Mouse (Mus musculus): ENCODE results near the gene Nr4a1.

Gene Nr4a1

GRCm38 (mm10) chr15:101315832-101316231 lies 61.8 kb downstream of the Nr4a1 start:
- ATAC-seq (ENCODE audit: low TSS enrichment): peak; percentile 86

- no peak for ATAC-seq (ENCODE audit: low TSS enrichment)
These were observed 62.3 kb downstream of the Nr4a1 start for GRCm38 (mm10) chr15:101316279-101316912.

DNA sequence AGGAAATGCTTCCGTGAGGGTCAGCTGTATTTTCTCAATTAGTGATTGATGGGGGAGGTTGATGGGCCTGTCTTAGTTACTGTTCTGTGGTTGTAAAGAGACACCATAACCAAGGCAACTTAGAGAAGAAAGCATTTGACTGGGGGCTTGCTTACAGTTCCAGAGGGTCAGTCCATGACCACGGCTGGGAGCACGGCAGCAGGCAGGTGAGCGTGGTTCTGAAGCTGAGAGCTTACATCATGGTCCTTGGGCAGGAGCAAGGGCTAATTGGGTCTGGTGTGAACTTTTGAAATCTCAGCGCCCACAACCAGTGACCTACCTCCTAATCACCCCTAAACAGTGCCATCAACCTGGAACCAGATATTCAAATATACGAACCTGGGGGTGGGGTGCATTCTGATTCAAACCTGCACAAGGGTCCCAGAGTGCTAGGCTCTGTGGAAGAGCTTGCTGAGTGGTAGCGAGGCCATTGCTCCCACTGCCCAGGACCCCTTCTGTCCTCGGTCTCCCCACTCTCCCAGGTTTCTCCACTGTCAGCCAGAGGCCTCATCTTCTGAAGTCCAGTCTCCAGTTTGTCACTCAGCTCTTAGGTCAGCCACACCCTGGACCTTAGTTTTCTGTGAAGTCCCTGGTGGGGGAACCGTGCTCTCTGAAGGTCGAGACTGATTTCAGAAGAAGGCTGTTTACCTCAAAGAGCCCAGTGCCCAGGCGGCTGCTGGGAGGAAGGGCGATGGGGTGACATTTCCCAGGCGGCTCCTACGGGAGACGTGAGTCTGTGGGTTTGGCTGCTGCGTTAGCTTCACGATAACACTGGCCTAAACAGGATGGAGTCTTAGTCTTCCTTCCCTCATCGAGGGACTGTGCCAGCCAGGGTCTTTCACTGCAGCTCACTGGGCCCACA lies 63.1 kb downstream of the Nr4a1 start:
- ATAC-seq (ENCODE audit: low TSS enrichment): no peak

DNA sequence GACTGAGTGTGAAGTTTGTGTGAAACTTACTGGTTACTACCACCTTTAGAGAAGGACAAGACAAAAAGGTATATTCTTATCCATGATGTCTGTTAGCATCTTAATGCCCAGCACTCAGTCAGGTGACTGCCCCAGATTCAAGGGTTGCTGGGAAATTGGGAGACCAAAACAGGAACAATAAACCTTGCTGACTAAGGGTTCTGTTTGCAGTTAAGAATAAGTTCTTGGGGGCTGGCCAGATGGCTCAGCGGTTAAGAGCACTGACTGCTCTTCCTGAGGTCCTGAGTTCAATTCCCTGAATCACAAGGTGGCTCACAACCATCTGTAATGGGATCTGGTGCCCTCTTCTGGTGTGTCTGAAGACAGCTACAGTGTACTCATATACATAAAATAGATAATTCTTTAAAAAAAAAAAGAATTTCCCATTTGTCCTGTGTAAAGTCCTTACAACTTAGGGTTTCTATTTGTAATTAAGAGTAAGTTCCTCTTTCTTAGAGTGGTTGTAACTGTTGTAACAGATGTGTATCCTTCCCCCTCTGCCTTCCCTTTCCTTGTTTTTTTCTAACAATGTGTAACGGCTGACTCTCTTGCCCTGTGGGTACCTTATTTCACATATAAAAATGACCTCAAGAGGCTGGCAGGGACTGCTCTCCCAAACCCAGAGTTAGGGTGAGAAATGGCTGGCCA lies 63.9 kb downstream of the Nr4a1 start:
- no peak for ATAC-seq (ENCODE audit: low TSS enrichment)

DNA sequence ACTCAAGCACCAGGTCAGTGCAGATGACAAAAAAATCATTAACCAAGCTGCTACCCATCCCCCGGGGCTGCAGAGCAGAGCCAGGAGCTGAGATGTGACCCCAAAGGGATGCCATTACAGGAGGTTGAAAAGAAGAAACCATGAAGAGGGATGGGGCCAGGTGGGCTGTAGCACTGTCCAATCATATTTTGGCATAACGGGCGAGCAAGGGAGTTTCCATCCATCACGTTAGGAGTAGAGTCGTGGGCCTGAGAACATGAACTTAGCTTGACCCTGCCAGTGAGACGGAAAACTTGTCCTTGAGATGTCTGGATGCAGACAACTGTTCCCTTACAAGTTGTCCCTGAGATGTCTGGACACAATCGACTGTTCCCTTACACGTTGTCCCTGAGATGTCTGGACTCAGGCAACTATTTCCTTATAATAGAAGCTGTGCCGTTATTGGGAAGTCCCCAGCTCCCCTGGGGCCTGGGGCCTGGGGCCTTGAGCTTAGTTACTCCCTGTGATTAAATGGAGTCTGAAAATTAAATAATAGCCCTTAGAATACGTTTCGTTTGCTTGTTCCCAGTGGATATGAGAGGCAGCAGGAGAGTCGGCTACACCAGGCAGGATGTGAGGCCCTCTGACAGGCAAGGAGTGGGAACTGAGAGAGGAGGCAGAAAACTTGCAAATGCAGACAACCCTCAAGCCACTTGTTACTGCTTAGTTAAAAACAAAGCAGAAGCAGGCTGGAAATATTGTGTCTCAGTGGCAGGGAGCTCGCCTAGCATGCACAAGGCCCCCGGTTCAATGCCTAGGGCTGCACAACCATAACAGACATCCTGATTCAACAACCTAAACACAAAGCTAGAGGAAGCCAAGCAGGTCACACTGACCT lies 65.1 kb downstream of the Nr4a1 start:
- ATAC-seq (ENCODE audit: low TSS enrichment): no peak

DNA sequence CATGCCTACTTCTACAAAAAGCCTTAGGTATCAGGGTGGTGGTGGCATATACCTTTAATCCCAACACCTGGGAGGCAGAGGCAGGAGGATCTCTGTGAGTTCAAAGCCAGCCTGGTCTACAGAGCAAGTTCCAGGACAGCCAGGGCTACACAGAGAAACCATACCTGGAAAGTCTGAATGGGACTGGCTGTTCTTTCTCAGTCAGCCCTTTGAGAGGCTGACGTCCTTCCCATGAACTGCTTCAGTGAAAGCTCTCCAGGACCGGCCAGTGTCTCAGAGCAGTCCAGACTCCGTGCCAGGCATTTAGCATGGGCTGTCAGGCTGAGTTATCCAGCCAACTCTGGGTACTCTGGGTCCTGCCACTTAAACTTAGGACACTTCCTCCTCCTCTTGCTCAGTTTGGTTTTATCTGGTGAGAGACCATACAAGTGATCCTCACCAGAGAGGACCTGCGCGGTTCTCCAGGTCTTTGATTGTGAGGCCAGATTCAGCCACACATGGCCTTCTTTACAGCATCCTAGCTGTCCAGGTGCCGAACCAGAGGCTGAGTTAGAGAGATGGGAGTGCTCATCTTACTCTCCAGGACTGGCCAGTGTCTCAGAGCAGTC lies 66.0 kb downstream of the Nr4a1 start:
- ATAC-seq (ENCODE audit: low TSS enrichment): no peak

GRCm38 (mm10) chr15:101320618-101321041 lies 66.6 kb downstream of the Nr4a1 start:
- no peak for ATAC-seq (ENCODE audit: low TSS enrichment)

GRCm38 (mm10) chr15:101321126-101321525 lies 67.1 kb downstream of the Nr4a1 start:
- ATAC-seq (ENCODE audit: low TSS enrichment): no peak

DNA sequence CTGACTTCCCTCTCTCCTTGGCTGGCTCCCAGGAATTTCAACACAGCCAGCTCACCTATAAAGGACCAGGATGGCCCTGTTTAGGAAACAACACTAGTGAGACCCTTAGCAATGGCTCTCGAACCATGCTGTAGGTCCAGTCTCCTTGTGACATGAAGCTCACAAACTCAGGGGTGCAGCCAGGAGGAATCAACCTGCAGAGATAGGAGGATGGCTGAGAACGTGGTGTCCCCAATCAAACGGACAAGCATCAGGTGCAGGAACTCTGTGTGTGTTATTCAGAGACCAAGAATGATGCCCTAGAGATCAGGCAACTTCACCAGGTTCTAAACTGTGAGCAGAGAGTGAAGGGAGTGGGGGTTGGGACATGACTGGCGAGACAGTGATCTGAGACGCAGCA lies 68.0 kb downstream of the Nr4a1 start:
- ATAC-seq (ENCODE audit: low TSS enrichment): no peak

- no peak for ATAC-seq (ENCODE audit: low TSS enrichment)
These were observed 68.6 kb downstream of the Nr4a1 start for GRCm38 (mm10) chr15:101322640-101323039.

DNA sequence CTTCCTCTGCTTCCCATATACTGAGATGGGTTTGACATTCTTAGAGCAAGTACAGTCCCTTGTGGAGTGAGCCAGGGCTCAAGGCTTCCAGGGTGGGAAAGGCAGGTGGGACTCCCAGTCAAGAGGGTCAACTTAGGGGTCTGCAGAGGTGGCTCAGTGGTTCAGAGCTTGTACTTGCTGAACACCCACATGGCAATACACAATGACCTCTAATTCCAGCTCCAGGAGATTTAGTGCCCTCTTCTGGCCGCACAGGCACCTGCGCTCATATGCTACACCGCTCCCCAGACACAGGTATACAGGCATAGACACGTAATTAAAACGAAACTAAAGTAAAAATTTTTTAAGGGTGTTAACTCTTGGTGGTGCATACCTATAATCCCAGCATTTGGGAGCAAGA lies 69.4 kb downstream of the Nr4a1 start:
- ATAC-seq (ENCODE audit: low TSS enrichment): no peak
